Mouse (Mus musculus): ENCODE results near the gene Yipf4. TPM values are rescaled to one million over a fixed set of nuclear protein-coding genes. Genes with fewer than 3 reads are reported as not detected.

Yipf4 gene
- total RNA-seq, 2 experiments from 2014 or later, result 130 to 132 TPM

GRCm38 (mm10) chr17:74522797-74523723 lies 33.8 kb downstream of the Yipf4 start:
- DNase-seq, result peak in 1 of 2 experiments; percentile 2

- DNase-seq, result no peak
Measured at GRCm38 (mm10) chr17:74526117-74526516, 36.8 kb downstream of the Yipf4 start.

- no peak for DNase-seq
Measured at GRCm38 (mm10) chr17:74526806-74527653, 37.7 kb downstream of the Yipf4 start.

GRCm38 (mm10) chr17:74527729-74528607 lies 38.7 kb downstream of the Yipf4 start, which contains the start of gene Birc6:
Gene Birc6, plus strand, starts transcription at chr17:74528295.
- DNase-seq, result peak; percentile 100

GRCm38 (mm10) chr17:74528648-74529532 lies 39.6 kb downstream of the Yipf4 start:
- peak; percentile 66 to 79 for DNase-seq

GRCm38 (mm10) chr17:74529533-74529824 lies 40.2 kb downstream of the Yipf4 start:
- DNase-seq, result peak in 1 of 2 experiments; percentile 16

GRCm38 (mm10) chr17:74534971-74535370 lies 45.7 kb downstream of the Yipf4 start:
- no peak for DNase-seq

GRCm38 (mm10) chr17:74537526-74537925 lies 48.2 kb downstream of the Yipf4 start:
- no peak for DNase-seq

- no peak for DNase-seq
Measured at GRCm38 (mm10) chr17:74543615-74544014, 54.3 kb downstream of the Yipf4 start.

Other genes starting within 250 kb of the Yipf4 start
- gene Memo1, start 194.0 kb upstream of the Yipf4 start, total RNA-seq (2021), result 100 to 1,000 TPM; 102 to 113 TPM
- gene Dpy30, start 165.5 kb upstream of the Yipf4 start, total RNA-seq (2021), result 10 to 100 TPM; 71.2 to 87.3 TPM
- 10 to 100 TPM; 32.2 to 32.8 TPM for gene Spast, start 150.5 kb upstream of the Yipf4 start, total RNA-seq (2021)
- 10 to 100 TPM; 22.8 to 28.2 TPM for gene Slc30a6, start 93.9 kb upstream of the Yipf4 start, total RNA-seq (2021)
- under 1 TPM; 0.50 to 0.69 TPM for gene Nlrc4, start 30.4 kb upstream of the Yipf4 start, total RNA-seq (2021)
- 100 to 1,000 TPM; 131 to 136 TPM for gene Birc6, start 38.8 kb downstream of the Yipf4 start, total RNA-seq (2021)
- gene Ttc27, start 228.2 kb downstream of the Yipf4 start, total RNA-seq (2021), result 10 to 100 TPM; 20.6 to 23.0 TPM